Mouse (Mus musculus): ENCODE results near the gene Gli3. TPM values are rescaled to one million over a fixed set of nuclear protein-coding genes. Genes with fewer than 3 reads are reported as not detected.

Gene Gli3
- polyA plus RNA-seq, 1 experiment from 2014 or later, result 30.6 TPM

DNA sequence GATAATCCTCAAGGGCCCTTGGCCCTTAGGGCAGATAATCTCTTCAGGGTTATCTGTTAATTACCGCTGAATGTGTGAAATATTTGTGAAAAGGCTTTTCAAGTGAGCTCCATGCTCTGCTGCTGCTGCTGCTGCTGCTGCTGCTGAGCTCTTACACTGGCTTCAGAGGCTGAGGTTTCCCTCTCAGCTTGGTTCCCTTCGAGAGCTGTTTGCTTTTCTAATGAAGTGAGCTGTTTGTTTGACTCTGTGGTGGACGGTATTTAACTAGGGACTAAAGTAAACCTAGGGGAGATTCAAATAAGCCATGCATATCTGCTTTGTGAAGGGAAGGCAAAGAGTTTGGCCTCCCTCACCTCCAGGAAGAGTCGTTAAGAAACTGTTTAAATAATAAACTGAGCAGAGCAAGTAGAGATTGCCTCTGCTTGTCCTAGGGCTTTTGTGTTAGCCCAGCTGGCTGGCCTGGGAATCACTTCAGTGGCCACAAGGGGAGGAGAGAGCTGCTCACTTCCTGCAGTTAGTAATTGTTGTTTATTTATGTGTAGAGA, 139.7 kb downstream of the Gli3 start:
- Histone ChIP-seq H3K27ac (ENCODE audit: low read depth) (peak overlapping the region; percentile 61), H3K9ac (no peak overlapping the region), H3K9me3 (ENCODE audit: low read depth, low read length) (no peaks in the 10 kb centered on the region), H3K4me2 (no peak overlapping the region; the same call in 1 of the 2 replicates), H3K4me1 (ENCODE audit: insufficient read depth) (peaks cover 21% of the 10 kb centered on the region), H3K36me3 (ENCODE audit: insufficient read depth) (no peaks in the 10 kb centered on the region), H3K4me3 (ENCODE audit: low read depth, low read length) (no peak overlapping the region), H3K27me3 (ENCODE audit: insufficient read depth, low read length) (no peaks in the 10 kb centered on the region)
- ATAC-seq (ENCODE audit: insufficient read depth) (peak; percentile 77), DNase-seq (peak; percentile 64)
- WGBS, result 7% methylated on average over 4 of the region's 4 CpGs
- no peak for TF ChIP-seq CTCF (IDR thresholded peaks at IDR 0.05; ENCODE audit: low read depth)

DNA sequence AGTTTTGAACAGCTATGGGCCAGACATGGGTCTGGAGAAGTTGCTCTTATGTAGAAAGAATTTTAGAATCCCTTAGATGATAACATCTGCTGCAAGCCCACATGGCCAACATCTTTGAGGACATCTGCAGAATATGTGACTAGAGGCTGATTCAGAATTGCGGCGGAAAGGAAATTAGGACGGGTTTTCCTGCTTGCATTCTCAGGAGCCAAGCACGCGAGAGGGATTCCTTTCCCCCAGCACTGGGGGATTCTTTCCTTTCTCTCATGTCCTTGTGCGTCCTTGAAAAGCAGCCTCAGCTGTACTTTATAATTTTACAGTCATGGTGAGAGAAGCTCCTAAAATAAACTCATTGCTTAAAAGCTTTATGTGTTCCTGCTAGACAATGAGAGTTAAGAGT, 141.0 kb downstream of the Gli3 start:
- Histone ChIP-seq H3K4me2 (no peak overlapping the region), H3K4me3 (ENCODE audit: low read depth, low read length) (no peak overlapping the region), H3K4me1 (ENCODE audit: insufficient read depth) (peaks cover 20% of the 10 kb centered on the region), H3K27me3 (ENCODE audit: insufficient read depth, low read length) (no peaks in the 10 kb centered on the region), H3K9ac (no peak overlapping the region), H3K27ac (ENCODE audit: low read depth) (no peak overlapping the region), H3K9me3 (ENCODE audit: low read depth, low read length) (no peaks in the 10 kb centered on the region), H3K36me3 (ENCODE audit: insufficient read depth) (no peaks in the 10 kb centered on the region)
- WGBS, result 72% methylated on average over 6 of the region's 6 CpGs
- ATAC-seq (ENCODE audit: insufficient read depth) (no peak), DNase-seq (no peak)
- TF ChIP-seq CTCF (IDR thresholded peaks at IDR 0.05; ENCODE audit: low read depth), result no peak

DNA sequence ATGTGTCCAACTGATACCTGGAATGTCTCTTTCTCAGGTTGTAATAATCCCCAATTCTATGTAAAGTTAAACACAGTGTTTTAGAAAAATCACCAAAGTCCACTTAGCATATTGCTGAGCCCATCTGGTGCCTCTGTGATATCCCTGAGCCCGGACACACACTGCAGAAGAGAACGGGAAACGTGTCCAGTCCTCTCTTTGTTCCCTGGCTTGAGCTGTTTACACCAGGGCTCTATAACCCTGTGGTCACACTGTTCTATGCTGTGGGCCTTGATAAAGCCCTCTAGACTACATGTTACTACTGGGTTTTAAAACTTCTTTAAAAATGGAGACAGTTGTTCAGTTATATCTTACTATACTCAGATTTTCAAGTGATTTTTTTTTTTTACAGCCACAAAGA, 154.4 kb downstream of the Gli3 start:
- H3K27ac ChIP-seq (ENCODE audit: low read depth), result 0 out of 2 replicates have a peak overlapping the region, but pooled peaks have one; percentile 46
- WGBS, result 43% methylated on average over 3 of the region's 3 CpGs
- ATAC-seq (ENCODE audit: insufficient read depth), result no peak
- no peak for TF ChIP-seq CTCF (IDR thresholded peaks at IDR 0.05; ENCODE audit: low read depth)
- no peak overlapping the region for H3K9ac ChIP-seq
- no peaks in the 10 kb centered on the region for H3K27me3 ChIP-seq (ENCODE audit: insufficient read depth, low read length)
- H3K4me3 ChIP-seq (ENCODE audit: low read depth, low read length), result no peak overlapping the region
- no peak for DNase-seq
- H3K9me3 ChIP-seq (ENCODE audit: low read depth, low read length), result no peaks in the 10 kb centered on the region
- no peak overlapping the region for H3K4me2 ChIP-seq
- 0 out of 2 replicates have a peak, but pooled peaks cover 12% of the 10 kb centered on the region for H3K36me3 ChIP-seq (ENCODE audit: insufficient read depth)
- no peaks in the 10 kb centered on the region for H3K4me1 ChIP-seq (ENCODE audit: insufficient read depth)

DNA sequence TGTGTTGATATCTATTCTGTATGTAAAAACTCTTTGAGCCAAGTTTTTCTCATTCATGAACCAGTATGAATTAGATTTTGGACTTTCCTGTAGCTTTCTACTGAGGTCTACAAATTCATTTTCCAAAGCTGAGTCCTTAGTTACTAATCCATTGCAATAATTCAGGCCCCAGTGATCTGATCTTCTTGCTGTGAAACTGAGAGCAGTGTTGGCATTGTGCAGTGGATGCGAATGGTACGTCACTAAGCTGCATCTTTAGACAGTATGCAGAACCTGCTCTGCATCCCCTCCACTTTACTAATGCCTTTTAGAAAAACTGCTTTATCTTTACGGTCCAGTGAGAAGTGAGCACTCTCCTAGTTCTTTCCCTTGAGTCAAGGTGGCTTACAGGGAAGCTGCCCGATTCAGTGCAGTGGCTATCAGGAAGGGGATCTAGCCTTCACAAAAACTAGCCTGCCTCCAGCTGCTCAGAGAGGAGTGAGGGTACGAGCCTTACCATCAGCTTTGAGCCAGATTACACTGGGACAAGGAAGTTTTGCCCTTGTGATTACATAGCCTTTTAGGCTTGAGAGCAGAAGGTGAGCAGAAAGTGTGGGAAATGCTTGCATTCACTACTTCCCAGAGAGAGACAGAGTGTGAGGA, 155.1 kb downstream of the Gli3 start:
- no peaks in the 10 kb centered on the region for H3K9me3 ChIP-seq (ENCODE audit: low read depth, low read length)
- no peak overlapping the region for H3K9ac ChIP-seq
- no peak for TF ChIP-seq CTCF (IDR thresholded peaks at IDR 0.05; ENCODE audit: low read depth)
- DNase-seq (no peak), ATAC-seq (ENCODE audit: insufficient read depth) (no peak)
- 66% methylated on average over 5 of the region's 5 CpGs for WGBS
- 0 out of 2 replicates have a peak, but pooled peaks cover 12% of the 10 kb centered on the region for H3K36me3 ChIP-seq (ENCODE audit: insufficient read depth)
- no peak overlapping the region for H3K4me3 ChIP-seq (ENCODE audit: low read depth, low read length)
- H3K4me1 ChIP-seq (ENCODE audit: insufficient read depth), result no peaks in the 10 kb centered on the region
- no peak overlapping the region for H3K27ac ChIP-seq (ENCODE audit: low read depth)
- no peak overlapping the region for H3K4me2 ChIP-seq
- no peaks in the 10 kb centered on the region for H3K27me3 ChIP-seq (ENCODE audit: insufficient read depth, low read length)

DNA sequence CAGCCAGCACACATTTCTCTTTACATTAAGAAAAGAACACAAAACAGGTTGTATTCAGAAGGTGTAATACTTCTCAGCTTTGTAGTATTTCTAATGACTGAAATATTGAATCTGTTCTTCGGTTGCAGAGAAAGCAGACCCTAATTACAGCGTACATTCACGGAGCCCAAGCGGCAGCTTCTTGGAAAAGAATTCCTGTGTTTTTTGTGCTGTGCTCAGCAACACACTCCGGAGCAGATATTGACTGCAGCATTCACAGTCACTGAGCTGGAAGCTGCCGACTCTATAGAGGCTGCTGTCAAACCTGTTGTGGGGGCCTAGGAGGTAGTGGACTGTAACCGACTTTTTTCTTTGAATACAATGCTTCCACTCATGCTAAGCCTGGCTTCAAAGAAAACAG, 158.0 kb downstream of the Gli3 start:
- 74% methylated on average over 7 of the region's 7 CpGs for WGBS
- ATAC-seq (ENCODE audit: insufficient read depth) (no peak), DNase-seq (no peak)
- Histone ChIP-seq H3K36me3 (ENCODE audit: insufficient read depth) (0 out of 2 replicates have a peak, but pooled peaks cover 2% of the 10 kb centered on the region), H3K4me2 (no peak overlapping the region), H3K4me1 (ENCODE audit: insufficient read depth) (peaks cover 8% of the 10 kb centered on the region), H3K9me3 (ENCODE audit: low read depth, low read length) (no peaks in the 10 kb centered on the region), H3K9ac (no peak overlapping the region), H3K27me3 (ENCODE audit: insufficient read depth, low read length) (no peaks in the 10 kb centered on the region), H3K4me3 (ENCODE audit: low read depth, low read length) (no peak overlapping the region), H3K27ac (ENCODE audit: low read depth) (no peak overlapping the region)
- no peak for TF ChIP-seq CTCF (IDR thresholded peaks at IDR 0.05; ENCODE audit: low read depth)

DNA sequence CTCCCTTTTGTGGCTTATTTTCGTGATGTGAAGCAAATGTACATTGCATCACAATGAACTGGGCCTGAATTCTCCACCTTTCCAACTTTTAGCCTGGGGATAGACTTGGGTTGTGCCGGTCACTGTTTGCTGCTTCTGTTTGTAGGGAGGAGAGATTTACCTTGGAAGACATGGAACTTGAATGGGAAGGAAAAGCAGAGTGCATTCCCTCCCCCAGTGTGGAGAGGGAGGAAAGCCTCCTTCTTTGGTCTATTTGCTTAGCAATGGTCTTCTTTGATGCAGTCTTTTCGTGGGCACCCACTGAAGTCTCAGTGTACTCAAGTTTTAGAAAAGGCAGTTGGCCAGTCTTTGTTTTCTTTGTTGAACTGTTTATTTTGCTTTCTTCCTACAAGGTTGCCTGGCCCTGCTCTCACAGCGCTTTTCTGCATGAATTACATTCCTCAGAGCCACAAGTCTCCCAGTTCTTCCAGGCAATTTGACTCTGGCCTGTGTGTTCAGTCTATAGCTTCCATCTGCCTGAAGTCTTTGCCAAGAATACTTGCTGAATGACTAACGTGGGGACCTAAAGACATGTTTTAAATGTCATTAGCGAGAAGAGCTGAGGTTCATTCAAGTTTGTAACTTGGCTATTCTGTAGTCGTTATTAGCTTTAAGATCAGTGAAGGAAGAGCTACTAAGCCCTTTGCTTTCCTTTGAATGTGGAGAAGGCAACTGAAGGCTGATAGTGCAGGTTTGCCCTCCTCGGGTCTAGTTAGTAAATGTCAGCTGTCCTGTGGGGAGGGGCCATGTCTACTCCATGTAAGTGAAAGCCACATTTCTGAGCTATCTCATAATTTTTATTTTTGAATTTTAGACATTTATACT, 161.7 kb downstream of the Gli3 start:
- 22% methylated on average over 8 of the region's 8 CpGs for WGBS
- Histone ChIP-seq H3K4me2 (peak overlapping the region; percentile 23; the same call in 1 of the 2 replicates), H3K27me3 (ENCODE audit: insufficient read depth, low read length) (no peaks in the 10 kb centered on the region), H3K27ac (ENCODE audit: low read depth) (peak overlapping the region; percentile 70; the same call in 1 of the 2 replicates), H3K4me1 (ENCODE audit: insufficient read depth) (peaks cover 8% of the 10 kb centered on the region), H3K4me3 (ENCODE audit: low read depth, low read length) (no peak overlapping the region), H3K9ac (no peak overlapping the region), H3K9me3 (ENCODE audit: low read depth, low read length) (no peaks in the 10 kb centered on the region), H3K36me3 (ENCODE audit: insufficient read depth) (no peaks in the 10 kb centered on the region)
- TF ChIP-seq CTCF (IDR thresholded peaks at IDR 0.05; ENCODE audit: low read depth), result no peak
- ATAC-seq (ENCODE audit: insufficient read depth), result peak; percentile 90
- peak; percentile 78 for DNase-seq

DNA sequence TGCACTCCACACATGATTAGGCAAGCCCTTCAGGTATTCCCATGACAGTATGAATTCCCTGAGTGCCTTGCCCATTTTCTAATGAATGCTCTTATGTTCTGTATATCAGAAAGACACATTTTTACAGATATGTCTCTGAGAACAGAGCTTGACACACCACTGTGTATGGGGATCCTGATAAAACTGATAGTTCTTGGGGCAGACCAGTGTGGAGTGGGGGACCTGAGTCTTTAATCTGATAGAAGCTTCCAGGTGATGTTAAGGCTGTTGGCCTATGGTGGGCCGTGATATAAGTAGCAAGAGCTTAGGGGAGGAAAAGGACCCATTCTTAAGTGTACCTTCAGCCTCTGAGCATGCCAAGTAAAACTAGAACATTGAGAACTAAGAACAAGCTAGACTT, 178.5 kb downstream of the Gli3 start:
- no peaks in the 10 kb centered on the region for H3K27me3 ChIP-seq (ENCODE audit: insufficient read depth, low read length)
- H3K4me3 ChIP-seq (ENCODE audit: low read depth, low read length), result no peak overlapping the region
- no peak overlapping the region for H3K27ac ChIP-seq (ENCODE audit: low read depth)
- DNase-seq (no peak), ATAC-seq (ENCODE audit: insufficient read depth) (no peak)
- no peaks in the 10 kb centered on the region for H3K4me1 ChIP-seq (ENCODE audit: insufficient read depth)
- H3K36me3 ChIP-seq (ENCODE audit: insufficient read depth), result peaks cover 18% of the 10 kb centered on the region
- no peak overlapping the region for H3K4me2 ChIP-seq
- WGBS, result 80% methylated on average over 1 of the region's 1 CpGs
- H3K9me3 ChIP-seq (ENCODE audit: low read depth, low read length), result no peaks in the 10 kb centered on the region
- H3K9ac ChIP-seq, result no peak overlapping the region
- TF ChIP-seq CTCF (IDR thresholded peaks at IDR 0.05; ENCODE audit: low read depth), result no peak
